Mouse (Mus musculus) right cerebral cortex, postnatal 36 days (tissue): Measurements from ENCODE around the gene Syn2.

Source experiments
- DNase-seq, 2 experiments: peaks; one replicate each; pipeline ENCODE4 v3.0.0; 2022; ENCODE audit warnings: low spot score in 2 of 2, mixed read lengths in 1 of 2

The Syn2 gene

DNA sequence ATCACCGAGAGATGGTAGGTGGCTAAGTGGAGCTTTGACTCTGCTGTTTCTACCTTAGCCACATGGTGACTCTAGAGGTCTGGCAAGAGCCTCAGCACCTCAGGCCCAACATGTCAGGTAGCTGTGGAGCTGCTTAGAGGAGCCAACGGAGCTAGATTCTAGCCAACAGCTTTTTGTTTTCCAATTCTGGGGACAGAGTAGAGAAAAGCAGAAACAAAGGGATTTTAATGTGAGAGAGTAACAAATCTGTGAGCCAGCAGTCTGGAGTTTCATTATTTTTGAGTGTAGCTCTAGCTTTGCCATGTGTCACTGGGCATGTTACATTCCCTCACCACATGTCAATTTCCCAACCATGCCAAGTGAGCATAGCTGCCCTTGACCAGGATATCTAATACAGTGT, 109.5 kb downstream of the Syn2 start:
- no peak for DNase-seq

DNA sequence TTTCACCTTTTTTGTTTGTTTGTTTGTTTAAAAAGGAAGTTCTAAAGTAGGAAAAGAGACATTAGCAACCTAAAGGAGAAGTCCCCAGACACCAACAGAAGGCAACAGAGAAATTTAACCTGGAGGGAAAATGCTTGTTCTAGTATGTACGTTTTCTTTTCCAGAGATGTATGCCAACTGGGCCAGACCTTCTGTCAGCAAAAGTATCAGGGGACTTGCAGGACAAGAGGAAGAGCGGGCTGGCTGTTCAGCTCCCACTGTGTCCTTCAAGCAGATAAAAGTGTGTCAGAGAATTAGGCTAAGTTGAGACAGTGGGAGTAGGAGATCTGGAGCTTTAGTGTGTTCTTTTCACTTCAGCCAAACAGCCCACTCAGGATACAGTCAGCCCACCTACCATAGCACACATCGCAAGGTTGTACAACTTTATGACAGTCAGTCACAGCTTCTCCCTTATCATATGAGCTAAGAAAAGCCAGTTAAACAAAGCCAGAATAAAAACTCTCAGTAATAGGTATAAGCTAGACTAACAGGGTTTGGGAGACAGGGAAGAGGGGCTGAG, 110.9 kb downstream of the Syn2 start:
- no peak for DNase-seq

DNA sequence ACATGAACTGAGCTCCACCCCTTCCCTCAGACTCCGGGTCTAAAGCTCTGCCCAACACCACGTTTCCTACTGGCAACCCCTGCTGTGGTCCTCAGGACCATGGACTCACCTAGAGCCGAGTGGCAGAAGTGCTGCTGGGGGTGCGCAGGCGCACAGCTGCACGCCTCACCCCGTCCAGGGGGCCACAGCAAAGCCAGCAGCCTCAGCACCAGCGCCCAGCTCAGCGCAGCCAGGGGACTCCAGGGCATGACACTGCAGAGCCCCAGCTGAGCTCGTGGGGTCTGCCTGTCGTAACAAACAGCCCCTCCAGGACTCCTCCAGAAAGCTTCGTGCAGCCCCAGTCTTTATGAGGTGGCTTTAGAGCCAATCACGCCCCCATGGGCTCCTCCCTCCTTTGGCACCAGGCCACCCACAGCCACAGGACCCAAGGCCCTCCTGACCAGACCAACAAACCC, 116.9 kb downstream of the Syn2 start:
- DNase-seq = no peak

DNA sequence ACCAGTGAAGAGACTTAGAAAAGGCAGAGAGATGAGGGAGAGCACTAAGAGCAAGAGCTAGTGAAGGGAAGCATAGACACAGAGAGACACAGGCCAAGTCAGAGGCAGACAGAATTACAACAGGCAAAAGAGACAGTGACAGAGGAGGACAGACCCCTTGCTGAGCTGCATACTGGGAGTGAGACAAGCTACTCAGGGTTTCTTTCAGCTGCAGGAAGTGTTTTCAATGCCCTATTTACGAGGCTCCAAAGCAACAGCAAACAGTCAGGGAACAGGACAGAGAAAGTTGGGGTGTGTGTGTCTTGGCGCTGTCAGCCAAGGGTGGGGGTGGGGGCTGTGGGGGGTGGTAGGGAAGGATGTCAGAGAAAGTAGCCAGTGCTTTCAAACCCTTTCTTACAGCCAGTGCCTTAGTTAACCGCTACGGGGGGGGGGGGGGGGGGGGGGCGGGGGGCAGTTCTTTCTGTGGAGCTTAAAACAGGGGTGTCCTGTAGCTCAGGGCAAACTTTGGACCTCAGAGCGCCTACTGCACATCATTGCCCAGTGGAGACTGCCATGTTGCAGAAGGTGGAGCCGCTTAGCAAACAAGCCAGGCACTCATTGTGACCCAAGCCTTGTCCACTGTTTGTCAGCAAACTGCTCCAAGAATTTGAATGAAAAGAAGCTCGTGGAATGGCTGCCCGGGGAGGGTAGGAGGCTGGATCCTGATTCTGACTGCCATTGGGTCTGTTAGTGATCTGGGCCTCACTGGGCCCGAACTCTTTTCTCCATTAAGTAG, 117.6 kb downstream of the Syn2 start, which contains the start of gene Timp4:
Timp4 (minus strand) TSS at position 107 of the 775 bp plus-strand sequence.
- DNase-seq = no peak

DNA sequence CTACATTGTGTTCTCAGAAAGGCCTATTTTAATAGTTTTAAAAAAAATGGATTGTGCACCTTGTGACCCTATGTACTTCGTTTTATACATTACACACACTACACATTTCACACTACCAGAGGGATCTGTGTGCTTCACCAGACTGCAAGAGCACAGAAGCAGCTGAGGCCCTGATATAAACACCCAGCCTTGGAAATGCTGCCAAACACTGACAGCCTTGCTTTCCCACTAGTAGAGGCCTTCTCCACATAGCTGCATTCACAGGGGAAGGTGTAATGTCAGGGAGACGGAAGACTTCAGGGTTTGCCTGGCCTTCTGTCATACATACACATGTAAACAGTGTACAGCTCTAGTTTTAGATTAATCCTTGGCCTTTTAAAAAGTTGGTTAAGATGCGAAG, 120.5 kb downstream of the Syn2 start:
- no peak for DNase-seq

DNA sequence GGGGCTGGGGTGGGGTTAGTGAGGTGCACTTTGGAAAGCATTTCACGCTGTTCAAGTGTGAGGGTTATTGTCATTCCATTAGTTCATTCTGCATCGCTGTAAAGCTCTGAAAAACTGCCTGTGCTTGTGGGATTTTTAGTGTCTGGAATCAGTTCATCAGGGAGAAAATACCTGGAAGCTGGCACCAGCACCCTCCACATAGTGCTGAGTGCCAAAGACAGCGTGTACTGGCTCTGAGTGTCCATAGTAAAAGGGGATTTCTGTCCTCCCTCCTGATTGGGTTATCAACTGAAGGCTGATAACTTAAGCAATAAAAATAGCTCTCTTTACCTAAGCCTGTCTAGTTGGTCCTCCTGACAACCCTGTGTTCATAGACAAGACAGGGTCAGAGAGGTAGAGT, 125.8 kb downstream of the Syn2 start:
- no peak for DNase-seq

DNA sequence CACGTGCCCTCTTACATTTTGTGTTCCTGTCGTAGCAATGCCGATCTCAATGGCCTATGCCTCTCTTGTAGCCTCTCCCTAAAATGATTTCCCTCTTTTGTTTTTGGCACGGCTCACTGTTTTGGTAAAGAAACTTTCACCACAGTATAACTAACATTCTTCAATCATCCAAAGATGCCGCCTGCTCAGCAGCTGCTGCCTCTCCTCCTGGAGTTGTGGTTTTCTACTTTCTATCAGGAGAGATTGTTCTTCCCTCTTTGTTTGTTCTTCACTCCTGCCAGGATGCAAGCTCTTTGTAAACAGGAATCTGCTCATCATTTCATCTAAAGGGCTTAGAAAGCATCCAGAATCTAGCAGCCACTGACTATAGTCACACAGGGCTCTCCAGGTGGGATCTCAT, 132.1 kb downstream of the Syn2 start:
- no peak for DNase-seq

DNA sequence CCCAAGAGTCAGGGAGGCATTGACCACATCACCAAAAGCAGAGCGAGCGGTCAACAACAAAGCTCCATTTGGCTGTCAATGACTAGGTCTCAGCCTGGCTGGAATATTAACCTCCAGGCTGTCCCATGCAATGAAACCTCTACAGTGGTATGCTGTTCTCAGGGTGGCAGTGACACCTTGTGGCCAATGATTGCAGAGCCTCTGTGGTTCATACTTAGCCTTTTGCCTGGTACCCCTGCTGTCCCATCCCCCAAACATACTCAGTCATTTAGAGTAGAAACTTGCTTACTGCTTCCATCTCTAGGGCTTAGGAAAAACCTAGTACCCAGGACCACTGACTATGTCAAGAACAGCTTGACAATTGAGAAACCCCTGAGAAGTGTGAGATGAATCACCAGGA, 133.2 kb downstream of the Syn2 start:
- DNase-seq = peak in 1 of 2 experiments; percentile 49

DNA sequence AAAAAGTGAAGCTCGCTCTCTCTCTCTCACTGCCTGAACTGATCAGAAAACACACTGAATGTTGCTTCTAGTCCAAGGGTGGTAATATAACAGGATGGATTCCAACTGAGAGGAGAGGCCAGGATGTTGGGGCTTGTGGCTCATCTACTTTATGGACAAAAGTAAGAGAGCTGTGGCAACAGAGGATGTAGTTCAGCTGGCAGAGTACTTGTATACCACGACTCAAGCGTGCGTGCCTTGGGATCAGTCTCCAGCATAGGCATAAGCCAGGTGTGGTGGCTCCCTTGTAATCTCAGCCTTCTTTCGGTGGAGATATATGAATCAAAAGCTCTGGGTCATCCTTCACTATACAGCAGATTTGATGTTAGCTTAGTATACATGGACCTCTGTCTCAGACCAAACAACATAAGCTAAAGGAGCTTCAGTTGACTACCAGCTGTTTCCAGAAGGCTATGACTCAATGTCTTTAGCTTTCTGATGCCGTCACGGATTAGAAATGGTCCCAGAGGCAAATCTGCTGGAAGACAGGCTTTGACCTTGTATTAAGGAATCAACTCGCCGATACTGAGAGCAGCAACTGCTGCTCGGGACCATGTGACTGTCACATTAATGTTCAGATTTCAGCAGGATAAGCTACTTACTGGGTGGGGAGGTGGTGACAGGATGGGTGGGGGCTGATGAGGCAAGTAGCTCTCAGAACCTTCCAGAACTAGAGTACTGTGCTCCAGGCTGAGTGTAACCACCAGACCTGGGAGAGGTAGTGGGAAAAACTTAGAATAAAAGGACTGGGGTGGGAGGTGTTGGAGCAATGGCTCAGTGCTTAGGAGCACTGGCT, 134.1 kb downstream of the Syn2 start:
- DNase-seq = no peak

DNA sequence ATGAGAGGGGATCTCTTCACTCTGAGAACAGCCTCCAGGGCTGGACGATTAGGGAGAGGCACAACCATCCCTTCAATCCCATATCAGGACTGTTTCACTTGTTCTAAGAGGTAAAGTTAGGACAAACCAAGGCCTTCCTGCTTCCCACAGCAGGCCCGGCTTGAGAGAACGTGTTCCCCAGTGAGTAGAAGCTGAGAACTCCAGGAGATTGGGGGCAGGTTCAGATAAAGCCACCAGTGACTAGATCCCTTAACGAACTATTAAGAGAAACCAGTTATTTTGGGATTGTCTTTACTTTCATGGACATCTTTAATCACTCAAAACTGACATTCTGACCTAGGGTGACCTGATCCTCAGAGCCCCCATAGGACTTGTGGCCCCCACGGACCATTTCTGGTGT, 134.9 kb downstream of the Syn2 start:
- DNase-seq = no peak

DNA sequence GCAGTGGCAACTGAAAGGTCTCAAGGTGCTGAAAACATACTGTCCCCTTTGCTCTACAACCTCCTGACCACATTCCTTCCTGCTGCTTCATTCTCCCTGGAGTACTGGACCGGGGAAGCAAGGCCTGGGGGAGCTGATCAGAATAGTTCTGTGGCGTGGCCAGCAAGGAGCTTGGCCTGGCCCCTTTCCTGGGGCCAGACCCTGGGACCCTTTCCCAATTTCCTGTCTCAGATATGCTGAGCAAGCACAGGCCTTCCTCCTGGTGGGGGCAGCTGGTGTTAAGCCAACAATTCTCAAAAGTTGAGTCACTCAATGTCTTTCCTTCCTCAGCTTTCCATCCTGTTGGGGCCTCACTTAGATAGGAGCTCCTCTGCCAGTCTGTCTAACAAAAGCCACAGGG, 135.4 kb downstream of the Syn2 start:
- no peak for DNase-seq

DNA sequence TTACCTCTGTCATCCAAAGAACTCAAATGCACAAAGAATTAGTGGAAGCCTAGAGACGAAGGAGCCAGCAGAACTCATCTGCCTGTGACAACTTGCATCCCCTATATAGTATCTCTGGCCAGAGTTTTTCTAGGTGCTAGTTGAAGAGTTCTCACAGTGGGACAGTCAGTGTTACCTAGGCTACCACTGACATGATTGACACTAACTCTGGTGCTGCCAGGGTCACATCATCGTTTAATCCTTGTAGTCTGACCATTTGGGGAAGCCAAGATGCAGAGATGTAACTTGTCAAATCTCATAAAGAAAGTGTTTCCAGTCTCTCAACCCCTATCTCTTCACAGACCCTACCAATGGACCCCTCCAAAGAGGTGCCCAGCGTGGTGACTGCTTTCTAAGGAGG, 136.6 kb downstream of the Syn2 start:
- DNase-seq = no peak

DNA sequence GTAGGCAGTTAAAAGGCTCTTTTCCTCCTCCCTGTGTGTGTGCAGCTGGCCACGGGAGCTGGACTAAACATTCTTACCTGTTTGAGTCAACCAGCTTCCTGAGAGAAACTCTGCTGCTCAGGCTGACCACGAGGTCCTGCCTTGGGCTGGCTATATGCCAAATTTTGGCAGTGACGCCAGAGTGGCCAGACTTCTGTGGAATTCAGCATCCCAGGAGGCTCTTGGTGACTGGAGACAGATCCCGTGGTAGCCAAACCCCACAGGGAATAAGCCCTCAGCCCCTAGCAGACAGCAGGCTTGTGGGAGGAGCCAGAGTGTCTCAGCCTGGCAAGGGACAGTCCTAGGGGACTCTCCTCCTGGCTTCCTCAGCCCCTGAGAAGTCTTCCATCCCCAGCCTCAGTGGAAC, 137.2 kb downstream of the Syn2 start:
- no peak for DNase-seq

DNA sequence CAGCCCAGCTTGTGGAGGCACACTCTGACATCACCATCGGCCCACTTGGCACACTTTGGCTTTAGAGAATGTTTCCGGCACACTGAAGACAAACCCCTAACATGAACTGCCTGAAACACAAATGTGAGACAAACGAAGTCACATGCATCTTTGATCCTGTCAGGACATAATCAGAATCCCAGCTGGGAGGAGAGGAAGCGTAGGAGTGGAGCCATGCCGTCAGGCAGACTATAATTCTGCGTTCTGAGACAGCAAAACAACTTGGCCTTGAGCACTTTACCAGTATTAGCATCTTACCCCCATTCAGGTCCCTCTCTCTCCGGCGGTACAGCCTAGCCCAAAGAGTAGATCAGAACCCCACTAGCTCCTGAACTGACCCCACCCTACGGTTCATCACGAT, 138.6 kb downstream of the Syn2 start:
- DNase-seq = no peak

DNA sequence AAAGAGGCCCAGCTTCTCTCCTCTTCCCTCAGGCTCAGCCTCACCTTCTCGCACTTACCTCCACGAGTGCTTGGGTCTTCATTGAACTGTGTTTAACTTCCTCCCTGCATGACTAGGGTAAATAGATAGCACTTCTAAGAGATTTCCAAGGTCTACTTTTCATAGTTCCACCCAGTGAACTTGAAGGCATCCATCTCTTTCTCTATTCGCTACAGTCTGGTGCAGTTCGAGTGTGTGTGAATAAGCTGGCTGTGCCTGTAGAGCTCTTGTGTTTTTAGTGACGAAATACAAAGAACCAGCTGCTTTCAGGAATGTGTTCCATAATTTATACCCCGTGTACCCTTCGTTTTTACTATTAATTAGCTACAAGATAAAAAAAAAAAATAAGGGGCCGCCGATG, 140.0 kb downstream of the Syn2 start:
- DNase-seq = no peak

DNA sequence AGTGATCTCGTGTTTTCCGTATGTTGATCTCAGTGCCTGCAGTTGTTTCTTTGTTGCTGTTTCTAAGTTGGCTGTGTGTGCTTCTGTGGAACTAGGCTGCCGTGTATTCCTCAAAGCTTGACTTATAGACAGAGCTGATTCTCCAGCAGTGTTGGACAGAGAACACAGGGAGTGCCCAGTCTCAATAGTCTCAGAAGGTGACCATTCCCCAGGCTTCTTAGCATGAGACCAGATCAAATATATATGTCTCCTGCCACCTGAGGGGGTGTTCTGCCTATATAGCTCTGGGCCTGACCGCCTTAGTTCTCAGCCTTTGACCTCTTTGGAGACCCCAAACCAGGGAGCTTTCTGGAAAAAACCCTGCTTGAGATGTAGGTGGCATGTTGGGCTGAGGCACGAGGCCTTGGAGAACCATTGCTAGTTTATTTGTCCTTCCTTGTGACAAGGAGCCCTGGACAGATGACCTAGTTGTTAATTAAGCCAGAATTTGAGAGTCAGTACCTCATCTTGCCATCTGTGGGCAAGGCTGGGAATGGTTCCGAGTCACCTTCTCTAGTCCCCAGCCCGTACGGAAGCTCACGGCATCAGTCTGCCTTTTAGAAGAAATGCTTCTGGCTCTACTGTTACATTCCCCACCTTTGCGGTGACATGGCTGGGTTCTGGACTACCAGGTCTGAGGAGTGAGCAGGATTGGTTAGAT, 140.6 kb downstream of the Syn2 start:
- DNase-seq = no peak

DNA sequence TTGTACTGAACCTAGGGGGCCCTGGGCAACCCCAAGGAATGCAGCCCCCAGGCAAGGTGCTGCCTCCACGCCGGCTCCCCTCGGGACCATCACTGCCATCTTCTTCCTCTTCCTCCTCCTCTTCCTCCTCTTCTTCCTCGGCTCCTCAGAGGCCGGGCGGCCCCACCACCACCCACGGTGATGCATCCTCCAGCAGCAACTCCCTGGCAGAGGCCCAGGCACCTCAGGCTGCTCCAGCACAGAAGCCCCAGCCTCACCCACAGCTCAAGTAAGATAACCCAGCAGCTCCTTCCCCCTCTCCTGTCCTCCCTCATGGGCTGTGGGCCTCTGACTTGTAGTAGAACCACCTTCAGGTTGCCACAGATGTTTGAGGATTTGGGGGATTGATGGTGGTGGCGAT, 143.4 kb downstream of the Syn2 start:
- DNase-seq = no peak

DNA sequence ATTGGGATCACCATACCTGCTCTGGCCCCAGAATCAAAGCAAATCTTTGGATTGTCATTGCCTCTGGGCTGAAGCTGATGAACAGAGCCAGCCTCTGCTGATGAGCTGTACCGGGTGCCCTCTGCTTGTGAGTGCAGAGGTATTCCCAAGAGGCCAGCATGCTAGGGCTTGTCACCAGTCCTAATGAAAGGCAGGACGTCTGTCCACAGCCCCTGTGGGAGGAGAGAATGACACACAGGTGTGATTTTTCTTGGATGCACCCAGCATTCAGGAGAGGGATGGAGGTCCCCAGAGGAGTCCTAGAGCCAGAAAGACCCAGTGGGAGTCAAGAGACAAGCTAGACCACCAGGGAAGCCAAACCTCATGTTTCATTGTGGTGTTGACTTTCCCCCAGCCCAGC, 144.9 kb downstream of the Syn2 start:
- DNase-seq = no peak

DNA sequence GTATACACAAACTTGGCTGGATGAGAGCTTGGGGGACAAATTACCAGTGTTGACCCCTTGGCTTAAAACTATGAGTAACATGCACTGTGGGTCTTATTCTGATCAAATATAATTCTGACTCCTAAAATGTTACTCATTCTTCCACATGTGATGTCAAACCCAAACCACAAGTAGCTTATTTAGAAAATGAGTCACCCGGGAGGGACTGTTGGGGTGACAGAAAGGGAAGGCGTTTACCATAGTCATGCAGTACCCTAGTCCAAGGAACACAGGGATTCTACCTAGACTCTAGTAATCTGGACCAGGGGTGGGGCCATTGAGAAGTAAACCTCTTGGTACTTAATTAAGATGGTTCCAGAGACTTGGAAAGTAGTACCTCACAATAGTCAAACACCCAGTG, 149.5 kb downstream of the Syn2 start:
- DNase-seq = no peak

DNA sequence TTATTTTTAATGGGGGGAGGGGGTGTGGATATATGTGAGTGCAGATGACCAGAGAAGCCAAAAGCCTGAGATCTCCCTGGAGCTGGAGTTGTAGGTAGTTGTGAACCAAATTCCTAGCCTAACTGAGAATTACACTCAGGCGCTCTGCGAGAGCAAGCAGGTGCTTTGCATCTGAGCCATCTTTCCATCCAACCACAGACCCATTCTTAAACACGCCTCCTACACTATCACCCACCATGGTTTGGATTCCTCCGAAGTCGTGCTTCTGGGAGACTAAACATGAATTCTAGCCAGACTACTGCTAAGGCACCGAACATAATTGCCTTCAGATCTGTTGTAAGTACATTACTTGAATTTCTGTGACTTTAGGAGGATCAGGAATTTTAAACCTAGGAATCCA, 151.7 kb downstream of the Syn2 start:
- peak; percentile 49 to 71 for DNase-seq

DNA sequence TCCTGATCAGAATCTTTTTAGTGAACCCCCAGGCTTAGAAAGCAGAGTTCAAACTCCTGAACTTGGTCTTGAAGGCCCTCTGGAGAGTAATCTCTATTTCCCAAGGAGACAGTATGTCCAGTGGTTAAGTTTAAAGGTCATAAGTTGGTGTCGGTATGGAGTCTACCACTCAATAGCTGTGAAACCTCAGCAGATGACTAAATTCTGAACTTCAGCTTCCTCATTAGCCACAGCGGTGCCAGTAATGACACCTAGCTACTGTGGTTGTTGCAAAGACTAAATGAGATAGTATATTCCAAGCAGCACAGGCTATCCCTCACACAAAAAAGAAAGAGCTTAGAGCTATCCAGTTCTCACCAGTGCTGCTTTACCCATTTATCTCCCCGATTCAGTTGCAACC, 153.5 kb downstream of the Syn2 start:
- DNase-seq = no peak

DNA sequence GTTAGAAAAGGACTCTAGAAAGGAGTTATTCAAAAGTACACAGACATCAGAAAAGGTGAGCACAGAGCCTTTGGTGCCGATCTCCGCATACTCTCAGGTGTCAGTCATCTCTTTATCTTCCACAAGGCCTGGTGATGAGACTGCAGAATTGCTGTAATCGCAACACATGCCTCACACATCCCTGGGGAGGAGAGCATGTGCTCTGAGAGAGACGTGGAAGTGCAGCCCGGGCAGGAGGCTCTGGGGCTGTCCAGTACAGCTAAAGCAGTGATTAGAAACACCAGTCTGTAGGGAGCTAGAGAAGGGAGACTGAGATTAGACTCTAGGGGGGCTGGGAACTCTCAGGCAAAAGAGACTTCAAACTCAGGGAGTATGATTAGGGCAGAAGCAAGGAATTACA, 155.9 kb downstream of the Syn2 start:
- no peak for DNase-seq
